Mouse (Mus musculus) MEL (cell line): Measurements from ENCODE around the gene Lag3. TPM values are rescaled to one million over a fixed set of nuclear protein-coding genes. Genes with fewer than 3 reads are reported as not detected.

Experiments
- DNase-seq: peaks from one replicate; pipeline ENCODE4 v3.0.0; 2011; ENCODE audit warnings: low read depth, low spot score
- H3K27ac ChIP-seq: 2 replicates; pipeline ENCODE4 v1.5.1; 2012; ENCODE audit warnings: low read depth, mild to moderate bottlenecking, control low read depth, low read length, moderate library complexity; ENCODE audit not compliant: control insufficient read depth
- H3K27me3 ChIP-seq, 2 experiments: fragments of 150-350 bp in 1 of 2; sonication (generic) in 1 of 2; 2 replicates each; pipeline ENCODE4 v1.6.1; 2012; ENCODE audit warnings: low read length in 2 of 2, mild to moderate bottlenecking in 2 of 2, improper control_type of control experiment in 1 of 2, moderate library complexity in 1 of 2; ENCODE audit not compliant: insufficient read depth in 2 of 2, control insufficient read depth in 1 of 2
- H3K36me3 ChIP-seq, 2 experiments: 2 replicates each; pipeline ENCODE4 v1.6.1; 2012 to 2014; ENCODE audit warnings: low read length in 2 of 2, improper control_type of control experiment in 1 of 2, inconsistent platforms in 1 of 2, mild to moderate bottlenecking in 1 of 2; ENCODE audit not compliant: insufficient read depth in 2 of 2, control insufficient read depth in 1 of 2
- H3K4me1 ChIP-seq, 2 experiments: fragments of 150-350 bp in 1 of 2; sonication (generic) in 1 of 2; 2 replicates each; pipeline ENCODE4 v1.6.1; 2012; ENCODE audit warnings: low read length in 2 of 2, improper control_type of control experiment in 1 of 2, mild to moderate bottlenecking in 1 of 2; ENCODE audit not compliant: insufficient read depth in 2 of 2, control insufficient read depth in 1 of 2
- H3K4me3 ChIP-seq, 2 experiments: fragments of 150-350 bp in 1 of 2; sonication (generic) in 1 of 2; 2 replicates each; pipeline ENCODE4 v1.5.1; 2012; ENCODE audit warnings: low read depth in 2 of 2, low read length in 2 of 2, mild to moderate bottlenecking in 2 of 2, moderate library complexity in 2 of 2, control low read depth in 1 of 2, improper control_type of control experiment in 1 of 2; ENCODE audit not compliant: control insufficient read depth in 1 of 2, insufficient read depth in 1 of 2
- H3K79me2 ChIP-seq: 2 replicates; pipeline ENCODE4 v1.6.1; 2012; ENCODE audit warnings: mild to moderate bottlenecking, low read length, moderate library complexity; ENCODE audit not compliant: control insufficient read depth, poor library complexity, insufficient read depth
- H3K9ac ChIP-seq: 2 replicates; pipeline ENCODE4 v1.6.1; 2012; ENCODE audit warnings: low read depth, mild to moderate bottlenecking, control low read depth, low read length, moderate library complexity; ENCODE audit not compliant: control insufficient read depth, poor library complexity, severe bottlenecking
- H3K9me3 ChIP-seq: fragments of 150-350 bp; sonication (generic); replicated peaks from 2 replicates; pipeline ENCODE4 v1.6.1; 2012; ENCODE audit warnings: mild to moderate bottlenecking, low read length, improper control_type of control experiment, moderate library complexity; ENCODE audit not compliant: insufficient read depth
- CHD2 ChIP-seq: IDR thresholded peaks from 2 replicates; pipeline ENCODE4 v1.6.1; 2011; ENCODE audit warnings: low read length, improper control_type of control experiment
- CTCF ChIP-seq, 3 experiments: IDR thresholded peaks in 2 of 3; conservative IDR thresholded peaks in 1 of 3; 2 replicates each; pipeline ENCODE4 v1.5.1; 2011 to 2012; ENCODE audit warnings: low read length in 3 of 3, low read depth in 2 of 3, mild to moderate bottlenecking in 2 of 3, improper control_type of control experiment in 1 of 3, inconsistent platforms in 1 of 3, mixed read lengths in 1 of 3, moderate library complexity in 1 of 3; ENCODE audit not compliant: control insufficient read depth in 1 of 3, insufficient read depth in 1 of 3, poor library complexity in 1 of 3, severe bottlenecking in 1 of 3
- ELF1 ChIP-seq: IDR thresholded peaks from 2 replicates; pipeline ENCODE4 v1.6.1; 2014; ENCODE audit warnings: low read depth, mild to moderate bottlenecking, inconsistent platforms, low read length, improper control_type of control experiment, moderate library complexity
- EP300 ChIP-seq, 2 experiments: IDR thresholded peaks; 2 replicates each; pipeline ENCODE4 v1.6.1; 2011; ENCODE audit warnings: improper control_type of control experiment in 2 of 2, low read length in 2 of 2, low read depth in 1 of 2, mild to moderate bottlenecking in 1 of 2
- GATA1 ChIP-seq: IDR thresholded peaks from 2 replicates; pipeline ENCODE4 v1.6.1; 2011; ENCODE audit warnings: low read depth, low read length, improper control_type of control experiment
- MAFK ChIP-seq: IDR thresholded peaks from 2 replicates; pipeline ENCODE4 v1.6.1; 2011; ENCODE audit warnings: low read depth, mild to moderate bottlenecking, low read length, improper control_type of control experiment, borderline replicate concordance
- MAX ChIP-seq: IDR thresholded peaks from 2 replicates; pipeline ENCODE4 v1.6.1; 2011; ENCODE audit warnings: low read length, improper control_type of control experiment
- MAZ ChIP-seq: IDR thresholded peaks from 2 replicates; pipeline ENCODE4 v1.6.1; 2012; ENCODE audit warnings: low read depth, mild to moderate bottlenecking, inconsistent platforms, low read length, improper control_type of control experiment
- MXI1 ChIP-seq: IDR thresholded peaks from 2 replicates; pipeline ENCODE4 v1.6.1; 2011; ENCODE audit warnings: mild to moderate bottlenecking, low read depth, low read length, improper control_type of control experiment
- MYB ChIP-seq: IDR thresholded peaks from 2 replicates; pipeline ENCODE4 v1.6.1; 2011; ENCODE audit warnings: mild to moderate bottlenecking, low read depth, low read length, improper control_type of control experiment
- MYC ChIP-seq: IDR thresholded peaks from 2 replicates; pipeline ENCODE4 v1.6.1; 2011; ENCODE audit warnings: low read depth, mild to moderate bottlenecking, low read length, improper control_type of control experiment, moderate library complexity
- NELFE ChIP-seq: IDR thresholded peaks from 2 replicates; pipeline ENCODE4 v1.6.1; 2011; ENCODE audit warnings: low read depth, low read length, improper control_type of control experiment
- POLR2AphosphoS2 ChIP-seq: IDR thresholded peaks from 2 replicates; pipeline ENCODE4 v1.6.1; 2011; ENCODE audit warnings: low read length, improper control_type of control experiment
- RAD21 ChIP-seq: IDR thresholded peaks from 2 replicates; pipeline ENCODE4 v1.6.1; 2011; ENCODE audit warnings: mild to moderate bottlenecking, low read depth, low read length, improper control_type of control experiment
- RCOR1 ChIP-seq: IDR thresholded peaks from 2 replicates; pipeline ENCODE4 v1.6.1; 2012; ENCODE audit warnings: low read depth, mild to moderate bottlenecking, inconsistent platforms, low read length, improper control_type of control experiment
- SIN3A ChIP-seq: IDR thresholded peaks from 2 replicates; pipeline ENCODE4 v1.6.1; 2012; ENCODE audit warnings: low read length, improper control_type of control experiment, inconsistent platforms
- SMC3 ChIP-seq: IDR thresholded peaks from 2 replicates; pipeline ENCODE4 v1.6.1; 2011; ENCODE audit warnings: low read depth, low read length, improper control_type of control experiment
- TAL1 ChIP-seq: IDR thresholded peaks from 2 replicates; pipeline ENCODE4 v1.6.1; 2012; ENCODE audit warnings: mild to moderate bottlenecking, inconsistent platforms, low read length, moderate library complexity, mixed read lengths
- TBP ChIP-seq: IDR thresholded peaks from 2 replicates; pipeline ENCODE4 v1.8.0; 2011; ENCODE audit warnings: low read depth, low read length, improper control_type of control experiment
- UBTF ChIP-seq: IDR thresholded peaks from 2 replicates; pipeline ENCODE4 v1.6.1; 2012; ENCODE audit warnings: low read depth, mild to moderate bottlenecking, inconsistent platforms, low read length, improper control_type of control experiment, moderate library complexity, borderline replicate concordance; ENCODE audit not compliant: insufficient read depth
- USF1 ChIP-seq: IDR thresholded peaks from 2 replicates; pipeline ENCODE4 v1.6.1; 2014; ENCODE audit warnings: low read depth, mild to moderate bottlenecking, inconsistent platforms, low read length, improper control_type of control experiment, moderate library complexity
- USF2 ChIP-seq, 2 experiments: IDR thresholded peaks; 2 replicates each; pipeline ENCODE4 v1.6.1; 2011 to 2012; ENCODE audit warnings: improper control_type of control experiment in 2 of 2, low read length in 2 of 2, borderline replicate concordance in 1 of 2, inconsistent platforms in 1 of 2, low read depth in 1 of 2, mild to moderate bottlenecking in 1 of 2; ENCODE audit not compliant: insufficient read depth in 1 of 2
- ZMIZ1 ChIP-seq: IDR thresholded peaks from 2 replicates; pipeline ENCODE4 v1.6.1; 2012; ENCODE audit warnings: low read depth, mild to moderate bottlenecking, inconsistent platforms, low read length, improper control_type of control experiment, moderate library complexity
- ZNF384 ChIP-seq: IDR thresholded peaks from 2 replicates; pipeline ENCODE4 v1.6.1; 2012; ENCODE audit warnings: low read depth, mild to moderate bottlenecking, inconsistent platforms, low read length, improper control_type of control experiment
- polyA plus RNA-seq, 2 experiments: library from polyadenylated mRNA; stranded (reverse) in 1 of 2; unstranded in 1 of 2; fragments of >175 nt in 1 of 2; fragments of >200 nt in 1 of 2; gene quantifications; 2 replicates each; pipeline versions ENCODE4 v1.2.1 to v1.2.4; 2012; ENCODE audit warnings: low replicate concordance in 2 of 2, low read depth in 1 of 2; ENCODE audit not compliant: insufficient read length in 2 of 2, insufficient read depth in 1 of 2, missing spikeins in 1 of 2
- total RNA-seq: library from RNA; depleted of rRNA; stranded (reverse); fragments of 300-350 nt; gene quantifications from 2 replicates; pipeline ENCODE4 v1.2.3, GENCODE M21; 2012

Lag3 gene
- total and polyA plus RNA-seq, 3 experiments: 0.35 to 1.3 TPM; not detected in 1

DNA sequence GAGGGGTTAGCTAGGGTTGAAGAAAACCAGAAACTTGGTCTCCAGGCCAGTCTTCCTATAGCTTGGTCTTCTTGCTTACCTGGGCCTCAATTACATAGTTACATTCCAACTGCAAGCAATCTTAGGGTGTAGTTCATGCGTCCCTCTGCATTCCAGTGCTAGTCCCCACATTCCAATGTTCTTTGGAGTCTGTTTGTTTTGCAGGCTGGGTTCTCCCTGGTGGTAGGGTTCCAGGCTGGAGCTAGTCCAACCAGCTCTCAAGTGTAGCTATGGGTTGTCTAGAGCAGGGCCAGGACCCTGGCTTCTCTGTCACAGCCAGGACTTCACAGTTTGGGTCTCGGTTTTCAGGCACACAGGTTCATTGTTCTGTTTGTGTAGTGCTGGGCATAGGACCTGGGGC is 26.0 kb upstream of the Lag3 start:
- Histone ChIP-seq H3K27ac (no peak overlapping the region), H3K9me3 (no peaks in the 10 kb centered on the region), H3K27me3 (no peaks in the 10 kb centered on the region), H3K36me3 (peaks cover 0 to 2% of the 10 kb centered on the region in 2 experiments; a peak in 1 of 4 replicates), H3K4me3 (no peak overlapping the region), H3K9ac (no peak overlapping the region), H3K4me1 (peaks cover 0 to 2% of the 10 kb centered on the region in 2 experiments; a peak in 2 of 4 replicates), H3K79me2 (peaks cover 2% of the 10 kb centered on the region)
- TF ChIP-seq ZNF384 (no peak), MYB (no peak)
- no peak for DNase-seq

DNA sequence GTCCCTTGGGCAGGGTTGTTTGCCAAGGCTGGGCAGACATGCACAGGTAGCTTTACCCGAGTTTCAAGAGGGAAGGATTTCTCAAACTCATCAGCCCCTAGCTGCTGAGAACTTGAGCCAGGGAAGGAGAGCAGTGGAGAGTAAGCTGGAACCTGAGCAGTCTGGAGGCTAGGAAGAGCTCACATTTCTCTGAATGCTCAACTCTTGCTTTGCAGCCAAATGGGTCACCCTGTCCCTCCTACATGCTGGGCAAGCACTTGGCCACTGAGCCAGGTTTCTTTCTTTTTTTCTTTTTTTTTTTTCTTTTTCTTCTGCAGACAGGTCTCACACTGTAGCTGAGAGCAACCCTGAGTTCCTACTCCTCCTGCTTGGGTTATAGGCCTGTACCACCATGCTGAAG is 25.2 kb upstream of the Lag3 start:
- TF ChIP-seq USF2 (IDR thresholded peaks at IDR 0.05; ENCODE audit: borderline replicate concordance in 1 of 2, insufficient read depth in 1 of 2, low read depth in 1 of 2, low read length in 2 of 2) (no peak), CTCF (IDR thresholded peaks at IDR 0.05 in 2 of 3, conservative IDR thresholded peaks at IDR 0.05 in 1 of 3; ENCODE audit: control insufficient read depth in 1 of 3, insufficient read depth in 1 of 3, low read depth in 2 of 3, low read length in 3 of 3, poor library complexity in 1 of 3, severe bottlenecking in 1 of 3) (no peak), GATA1 (no peak), CHD2 (no peak), EP300 (IDR thresholded peaks at IDR 0.05; ENCODE audit: low read depth in 1 of 2, low read length in 2 of 2) (no peak), SMC3 (no peak), UBTF (no peak)
- Histone ChIP-seq H3K27me3 (no peaks in the 10 kb centered on the region), H3K27ac (no peak overlapping the region), H3K79me2 (peaks cover 10% of the 10 kb centered on the region), H3K4me3 (no peak overlapping the region), H3K9me3 (no peaks in the 10 kb centered on the region), H3K4me1 (peaks cover 0 to 8% of the 10 kb centered on the region in 2 experiments; a peak in 3 of 4 replicates), H3K36me3 (peaks cover 2 to 3% of the 10 kb centered on the region in 2 experiments; a peak in 2 of 4 replicates), H3K9ac (no peak overlapping the region)
- DNase-seq: no peak

DNA sequence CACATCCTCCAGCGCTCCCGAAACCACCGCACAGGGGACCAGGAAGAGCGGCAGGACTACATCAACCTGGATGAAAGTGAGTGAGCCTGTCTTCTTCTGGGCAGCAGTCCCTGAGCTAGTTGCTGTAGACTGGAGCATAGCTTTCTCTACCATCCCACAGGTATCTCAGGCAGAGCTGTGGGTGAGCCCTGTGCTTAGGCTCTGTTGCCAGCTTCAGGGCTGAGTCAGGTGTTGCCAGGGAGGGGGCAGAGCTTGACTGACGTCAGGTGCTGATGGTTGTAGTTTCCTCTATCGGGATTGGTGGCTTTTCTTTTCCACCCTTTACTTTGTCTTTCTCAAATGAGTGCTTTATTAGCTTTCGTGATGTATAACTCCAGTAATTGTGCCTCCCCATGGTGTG is 23.2 kb upstream of the Lag3 start:
- Histone ChIP-seq H3K27ac (no peak overlapping the region), H3K79me2 (peaks cover 14% of the 10 kb centered on the region), H3K36me3 (peaks cover 2 to 5% of the 10 kb centered on the region in 2 experiments; a peak in 2 of 4 replicates), H3K9me3 (no peaks in the 10 kb centered on the region), H3K4me3 (no peak overlapping the region), H3K4me1 (peaks cover 6 to 12% of the 10 kb centered on the region in 2 experiments), H3K27me3 (no peaks in the 10 kb centered on the region), H3K9ac (no peak overlapping the region)
- TF ChIP-seq MYB (no peak), ELF1 (no peak), NELFE (no peak), ZNF384 (no peak), TAL1 (no peak), USF1 (no peak), MYC (no peak), RAD21 (no peak), ZMIZ1 (no peak), POLR2AphosphoS2 (no peak), MAFK (no peak), SIN3A (no peak), TBP (no peak), CHD2 (no peak), MAZ (no peak), MXI1 (no peak), RCOR1 (no peak), UBTF (no peak), MAX (no peak)
- DNase-seq: no peak
